Mouse (Mus musculus) right cerebral cortex, postnatal 36 days (tissue): ENCODE measurements around the gene Ncoa1.

ENCODE experiments used
- DNase-seq, 2 experiments: peaks; one replicate each; pipeline ENCODE4 v3.0.0; 2022; ENCODE audit warnings: low spot score in 2 of 2, mixed read lengths in 1 of 2

Ncoa1 gene

DNA sequence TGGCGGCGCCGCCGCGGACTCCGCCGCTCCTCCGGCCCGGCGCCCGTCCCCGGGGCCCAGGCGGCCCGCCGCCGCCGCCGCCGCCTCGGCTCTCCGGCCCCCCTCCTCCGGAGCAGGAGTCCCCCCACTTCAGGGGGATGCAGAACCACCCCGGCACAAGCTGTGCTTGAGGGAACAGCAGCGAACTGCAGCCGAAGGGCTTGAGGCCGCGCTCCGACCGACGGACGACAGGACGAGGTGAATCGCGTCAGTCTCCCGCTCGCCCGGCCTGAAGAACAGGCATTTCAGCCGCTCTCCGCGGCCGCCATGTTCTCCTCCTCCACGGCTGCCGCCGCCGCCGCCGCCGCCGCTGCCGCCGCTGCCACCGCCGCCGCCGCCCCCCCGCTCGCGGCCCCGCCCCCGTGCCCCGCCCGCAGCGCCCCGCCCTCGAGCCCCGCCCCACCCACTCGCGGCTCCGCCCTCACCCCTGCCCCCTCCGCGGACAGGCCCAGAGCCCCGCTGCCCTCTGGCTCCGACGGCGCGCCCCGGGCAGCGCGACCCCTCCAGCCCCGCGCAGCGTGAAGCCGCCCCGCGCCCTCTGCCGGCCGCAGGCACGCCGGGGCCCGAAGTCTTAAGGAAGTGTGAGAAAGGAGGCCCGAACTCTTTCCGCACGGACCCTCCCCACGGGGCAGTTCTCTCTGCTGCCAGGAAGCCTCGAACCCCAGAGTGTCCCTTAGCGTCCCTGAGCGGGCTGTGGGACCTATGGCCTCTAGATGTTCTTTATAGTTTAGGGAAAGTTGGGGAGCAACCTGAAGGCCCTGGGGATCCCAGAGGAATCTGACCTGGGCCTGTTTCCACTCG is at the start of gene Ncoa1:
Ncoa1 (minus strand) TSS at position 351 of the 840 bp plus-strand sequence.
- DNase-seq: peak; percentile 25 to 43

DNA sequence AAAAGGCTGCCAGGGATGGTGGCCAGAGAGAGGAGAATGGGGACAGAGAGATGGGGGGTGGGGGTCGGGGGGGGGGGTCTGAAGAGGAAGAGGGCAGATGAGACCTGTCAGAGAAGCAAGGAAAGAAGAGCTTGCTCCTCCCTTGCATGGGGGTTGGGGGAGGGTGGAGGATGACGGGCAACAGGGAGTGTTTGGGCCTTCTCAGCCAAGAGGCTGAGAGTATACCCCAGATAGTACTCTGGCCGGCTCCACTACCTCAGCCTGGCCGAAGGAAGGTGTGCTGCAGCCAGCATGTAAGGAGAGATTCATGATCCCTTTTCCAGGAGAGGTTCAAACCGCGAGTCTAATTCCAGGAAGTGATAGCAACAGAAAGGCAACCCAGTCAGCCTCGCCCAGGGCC is 47.6 kb upstream of the Ncoa1 start:
- DNase-seq: no peak

DNA sequence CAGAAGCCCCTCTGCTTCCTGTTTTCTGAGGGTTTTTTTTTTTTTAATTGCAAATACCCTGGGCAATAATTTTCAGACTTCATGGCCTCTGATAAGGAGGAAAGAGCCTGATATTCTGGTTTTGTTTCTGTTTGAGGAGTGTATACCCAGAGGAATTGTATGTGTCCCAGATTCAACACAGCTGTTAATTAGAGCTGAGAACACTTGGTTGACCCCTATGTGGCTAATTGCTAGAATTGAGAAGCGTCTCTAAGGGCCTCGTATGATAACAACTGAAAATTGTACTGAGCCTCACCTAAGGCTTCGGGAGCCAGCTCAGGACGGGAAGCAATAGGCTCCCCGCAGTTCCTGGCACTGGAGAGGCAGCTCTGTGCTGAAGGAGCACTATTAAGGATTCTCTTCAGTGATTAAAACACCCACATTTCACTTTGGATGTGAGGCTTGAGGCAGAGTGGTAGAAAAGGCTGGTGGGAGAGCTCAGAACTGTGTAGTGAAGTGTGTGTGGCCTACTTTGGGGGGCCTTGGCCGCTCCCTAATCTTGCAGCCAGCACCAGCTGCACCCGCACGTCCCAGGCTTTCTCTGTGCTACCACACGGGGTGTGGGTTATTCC is 46.8 kb upstream of the Ncoa1 start:
- no peak for DNase-seq

DNA sequence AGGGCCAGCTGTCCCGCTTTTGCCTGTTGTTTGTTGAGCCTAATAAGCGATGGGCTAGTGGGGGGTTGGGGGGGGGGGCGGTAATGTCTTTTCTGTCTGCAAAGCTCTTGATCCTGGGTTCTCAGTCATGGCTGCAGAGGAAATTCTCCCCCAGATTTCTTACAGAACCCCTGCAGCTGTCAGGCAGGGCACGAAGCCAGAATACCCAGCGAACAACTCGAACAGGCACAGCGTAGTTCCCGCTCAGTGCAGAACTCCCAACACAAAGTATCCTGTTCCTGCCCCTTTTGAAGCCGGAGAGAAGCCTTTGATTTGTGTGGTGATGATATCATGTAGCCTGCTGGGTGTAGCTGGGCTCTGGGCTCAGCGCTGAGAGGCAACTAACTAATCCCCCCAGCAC is 46.2 kb upstream of the Ncoa1 start:
- DNase-seq: peak; percentile 22 to 36

DNA sequence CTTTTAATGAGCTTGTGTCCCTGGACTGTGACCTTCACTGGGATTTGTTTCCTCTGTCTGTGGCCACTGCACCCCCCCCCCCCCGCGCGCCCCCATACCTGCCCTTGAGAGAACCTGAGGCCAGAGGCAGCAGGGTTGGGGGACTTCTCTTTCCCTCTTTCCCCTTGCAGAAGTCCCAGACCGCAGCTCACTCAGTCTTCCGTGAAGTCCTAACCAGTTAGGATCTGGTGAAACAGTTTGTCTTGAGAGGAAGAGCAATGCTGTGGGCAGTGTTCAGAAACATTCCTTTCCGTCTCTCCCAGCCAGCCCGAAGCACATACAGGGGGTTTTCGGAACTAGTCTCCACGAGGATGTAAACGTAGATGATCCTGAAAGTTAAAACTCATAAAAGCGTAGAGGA is 42.0 kb upstream of the Ncoa1 start:
- DNase-seq: no peak

DNA sequence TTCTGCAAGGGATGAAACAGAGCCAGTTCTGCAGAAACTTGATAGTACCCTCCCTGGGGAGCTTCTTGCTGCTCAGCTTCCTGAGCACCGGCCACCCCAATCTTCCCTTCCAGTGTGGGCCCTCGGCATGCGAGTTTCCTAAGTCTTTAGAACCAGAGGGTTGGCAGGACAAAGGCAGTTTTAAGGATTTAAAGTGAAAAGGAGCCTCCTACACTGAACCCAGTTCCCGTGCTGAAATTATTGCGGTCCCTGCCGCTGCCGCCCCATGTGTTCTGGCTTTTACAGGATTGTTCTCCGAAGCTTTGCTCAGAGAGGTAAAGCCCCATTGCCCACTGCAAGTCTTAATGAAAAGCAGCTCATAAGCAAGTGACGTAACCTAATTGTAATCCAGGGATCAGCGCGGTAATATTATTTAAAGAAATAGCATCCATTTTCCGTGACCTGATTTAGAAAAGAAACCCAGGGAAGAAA is 32.6 kb upstream of the Ncoa1 start:
- DNase-seq: no peak

DNA sequence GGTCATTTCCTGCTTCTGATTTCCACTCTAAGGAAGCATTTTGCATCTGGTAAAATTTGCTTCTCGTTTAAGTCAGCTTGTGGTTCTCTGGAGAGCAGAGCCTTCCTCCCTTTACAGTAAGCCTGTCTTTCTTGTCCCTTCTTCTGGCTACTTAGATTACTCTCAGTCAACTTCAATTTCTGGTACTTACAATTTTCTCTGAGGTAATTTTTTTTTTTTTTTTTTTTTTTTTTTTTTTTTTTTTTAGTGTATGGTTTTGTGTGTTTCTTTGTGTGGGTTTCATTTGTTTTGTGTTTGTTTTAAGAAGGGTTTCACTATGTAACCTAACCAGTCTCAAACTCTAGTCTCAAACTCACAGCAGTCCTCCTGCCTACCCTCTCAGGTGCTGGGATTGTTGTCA is 31.2 kb upstream of the Ncoa1 start:
- DNase-seq: no peak

DNA sequence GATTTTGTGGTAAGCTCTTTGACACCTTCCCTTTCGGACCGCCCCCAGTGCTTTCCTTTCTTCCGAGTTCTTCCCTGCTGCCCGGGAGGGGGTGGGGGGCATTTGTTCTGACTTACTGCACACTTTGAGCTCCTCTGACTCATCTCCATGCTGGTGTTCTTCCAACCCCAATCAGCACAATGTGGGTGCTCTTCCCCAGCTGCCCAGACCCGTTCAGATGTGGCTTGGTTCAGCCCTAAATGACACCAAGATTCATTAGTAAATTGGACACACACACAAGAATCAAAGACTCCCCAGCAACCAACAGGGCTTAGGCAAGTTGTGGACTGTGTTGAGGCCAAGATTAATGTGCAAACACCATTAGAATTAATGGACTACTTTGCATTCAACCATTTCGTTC is 30.5 kb upstream of the Ncoa1 start:
- DNase-seq: peak; percentile 25 to 33

DNA sequence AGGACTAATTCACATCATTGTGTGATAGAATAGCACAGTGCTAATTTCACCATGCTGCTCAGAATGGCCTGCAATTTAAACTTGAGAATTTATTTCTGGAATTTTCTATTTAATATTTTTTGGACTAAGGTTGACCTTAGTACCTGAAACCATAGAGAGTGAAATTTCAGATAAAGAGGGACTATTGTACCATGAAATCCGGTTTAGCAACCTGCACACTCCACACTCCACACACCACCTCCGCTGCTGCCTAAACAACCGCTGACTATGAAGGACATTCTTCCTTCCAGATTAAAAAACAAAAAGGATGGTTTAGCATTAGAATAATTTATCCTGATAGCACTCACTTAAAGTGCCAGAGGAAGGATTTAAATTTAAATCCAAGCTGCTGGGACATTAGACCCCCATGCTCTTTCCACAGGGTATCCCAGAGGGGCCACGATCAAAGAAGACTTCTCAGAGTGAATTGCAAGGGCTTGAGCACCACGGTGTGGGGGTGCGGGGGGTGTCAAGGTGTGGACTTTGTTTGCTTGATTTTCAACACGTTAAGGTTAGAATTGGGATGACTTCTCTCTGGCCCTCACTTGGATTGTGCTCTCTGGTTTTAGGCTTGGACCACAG is 29.9 kb upstream of the Ncoa1 start:
- no peak for DNase-seq

DNA sequence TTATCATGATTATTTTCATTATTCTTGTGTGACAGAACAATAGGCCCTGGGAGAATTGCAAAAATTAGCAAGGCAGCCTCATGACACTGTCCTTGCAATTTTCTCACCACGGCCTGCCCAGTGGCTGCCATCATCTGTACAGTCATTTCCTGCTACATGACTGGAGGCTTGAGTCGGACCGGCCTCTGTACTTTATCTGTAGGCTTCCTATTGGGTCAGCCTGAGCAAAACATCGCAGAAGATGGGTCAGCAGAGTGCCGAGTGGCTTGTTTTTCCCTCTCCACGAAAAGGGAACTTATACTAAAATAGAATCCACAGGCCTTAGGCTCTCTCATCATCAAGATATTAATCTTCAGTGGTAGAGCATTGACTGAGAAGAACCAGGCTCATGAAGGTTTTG is 28.3 kb upstream of the Ncoa1 start:
- DNase-seq: no peak

DNA sequence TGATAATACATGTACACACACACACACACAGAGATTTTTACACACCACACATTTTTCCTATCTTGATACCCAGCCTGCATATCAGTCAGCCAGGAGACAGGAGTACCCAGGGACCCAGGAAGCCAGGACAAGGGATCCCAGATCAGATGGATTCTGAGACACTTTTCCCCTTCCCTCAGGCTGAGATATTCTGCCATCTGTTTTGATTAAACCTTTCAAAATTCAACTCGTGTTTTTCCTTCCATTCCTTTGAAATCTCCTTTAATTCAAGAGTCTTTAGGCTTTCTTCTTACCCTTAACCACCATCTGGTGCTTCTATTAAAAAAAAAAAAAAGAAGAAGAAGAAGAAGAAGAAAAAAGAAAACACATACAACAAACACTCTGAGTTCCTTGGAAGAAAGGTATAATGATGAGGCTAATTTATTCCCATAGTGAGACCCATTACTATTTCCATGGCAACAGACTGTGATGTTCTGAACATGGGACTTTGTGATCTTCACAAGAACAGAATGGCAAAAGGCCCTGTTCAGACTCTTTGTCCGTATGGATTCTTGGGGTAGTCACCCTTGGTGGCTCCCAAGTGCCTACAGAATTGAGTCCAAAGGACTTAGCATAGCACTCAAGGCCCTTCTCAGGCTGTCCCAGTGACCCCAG is 26.8 kb upstream of the Ncoa1 start:
- no peak for DNase-seq

DNA sequence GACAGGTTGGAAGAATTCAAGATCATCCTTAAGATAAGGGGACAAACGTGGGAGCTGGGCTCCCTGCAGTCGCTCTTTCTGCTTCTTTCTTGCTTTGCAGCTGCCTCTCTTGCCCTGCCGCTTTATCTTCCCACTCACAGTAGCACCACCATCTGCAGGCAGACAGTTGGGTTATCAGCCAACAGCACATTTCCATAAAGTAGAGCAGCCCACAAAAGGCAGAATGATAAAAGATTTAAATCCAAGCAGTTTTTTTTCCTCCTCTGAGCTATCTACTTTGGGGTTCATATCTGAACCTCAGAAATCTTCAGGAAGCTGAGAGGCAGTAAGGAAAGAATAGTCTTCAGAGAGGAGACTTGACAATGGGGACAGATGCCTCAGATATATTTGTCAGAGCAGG is 24.9 kb upstream of the Ncoa1 start:
- DNase-seq: peak; percentile 52 to 58

DNA sequence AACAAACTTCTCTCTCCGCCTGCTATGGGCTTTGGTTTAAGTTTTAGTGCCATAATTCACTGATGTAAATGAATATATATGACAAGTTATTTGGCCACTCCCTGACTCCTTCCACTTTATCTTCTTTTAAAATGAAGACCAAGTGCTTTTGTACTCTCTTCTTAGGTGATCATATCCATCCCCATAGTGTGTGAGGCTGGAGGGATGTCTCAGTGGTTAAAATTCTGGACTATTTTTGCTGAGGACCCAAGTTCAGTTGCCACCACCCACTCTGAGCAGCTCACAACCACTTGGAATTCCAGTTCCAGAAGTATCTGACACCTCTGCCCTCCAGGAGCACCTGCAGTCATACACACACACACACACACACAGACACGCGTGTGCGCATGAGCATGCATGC is 23.5 kb upstream of the Ncoa1 start:
- DNase-seq: no peak

DNA sequence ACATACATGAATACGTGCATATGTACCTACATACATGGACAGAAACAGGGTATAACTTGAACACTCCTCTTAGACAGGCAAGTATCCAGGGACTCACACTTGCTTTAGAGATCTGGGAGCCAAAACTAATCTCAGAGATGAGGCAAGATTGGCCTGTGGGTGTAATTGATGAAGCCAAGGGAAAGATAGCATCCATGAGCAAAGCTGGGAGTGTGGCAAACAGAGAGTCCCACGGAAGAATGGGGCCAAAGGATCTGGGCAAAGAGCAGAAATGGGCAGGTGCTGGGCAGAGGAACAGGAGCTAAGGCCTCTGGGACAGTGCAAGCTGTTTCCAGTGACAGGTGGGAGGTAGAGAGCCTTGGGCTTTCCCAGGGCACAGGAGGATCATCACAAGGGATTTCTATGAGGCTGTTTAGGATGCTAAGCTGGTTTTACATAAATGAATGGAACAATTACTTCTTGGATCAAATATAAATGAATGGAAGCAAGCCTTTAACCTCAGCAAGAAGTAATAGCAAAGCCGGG is 22.7 kb upstream of the Ncoa1 start:
- no peak for DNase-seq

DNA sequence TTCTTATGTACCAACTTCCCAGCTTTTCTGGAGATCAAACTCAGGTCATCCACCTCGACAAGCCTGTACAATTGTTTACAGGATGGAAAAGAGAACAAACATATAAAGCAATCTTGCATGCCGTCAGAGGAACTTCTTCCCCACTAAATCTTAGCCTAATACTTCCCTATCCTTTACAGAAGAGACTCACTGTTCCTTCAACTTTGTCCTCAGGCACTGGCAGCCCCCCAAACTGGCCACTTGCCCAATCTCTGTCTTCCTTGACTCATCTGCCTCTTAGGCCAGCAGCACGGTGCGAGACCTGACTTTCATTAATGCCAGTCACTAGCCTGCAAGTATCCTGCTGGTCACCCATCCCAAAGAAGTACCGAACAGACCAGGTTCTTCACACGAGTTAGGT is 11.4 kb upstream of the Ncoa1 start:
- no peak for DNase-seq

DNA sequence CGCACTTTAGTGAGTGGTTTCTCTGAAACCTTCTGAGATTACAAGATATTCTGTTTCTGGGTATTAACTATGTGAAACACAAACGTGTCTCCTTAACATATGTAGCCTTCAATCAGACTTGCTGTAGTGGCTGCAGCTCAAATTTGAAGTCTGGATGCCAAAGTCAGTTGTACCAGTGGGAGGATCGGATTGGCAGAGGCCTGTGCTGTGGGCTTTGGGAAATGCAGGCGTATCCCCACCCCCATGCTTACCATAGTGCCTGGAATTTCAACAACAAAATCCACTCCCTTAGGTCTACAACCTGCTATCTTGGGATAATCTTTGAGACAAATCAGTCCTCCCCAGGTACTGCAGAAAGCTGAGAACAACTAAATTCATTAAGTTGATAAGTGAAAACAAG is 6.4 kb upstream of the Ncoa1 start:
- no peak for DNase-seq

DNA sequence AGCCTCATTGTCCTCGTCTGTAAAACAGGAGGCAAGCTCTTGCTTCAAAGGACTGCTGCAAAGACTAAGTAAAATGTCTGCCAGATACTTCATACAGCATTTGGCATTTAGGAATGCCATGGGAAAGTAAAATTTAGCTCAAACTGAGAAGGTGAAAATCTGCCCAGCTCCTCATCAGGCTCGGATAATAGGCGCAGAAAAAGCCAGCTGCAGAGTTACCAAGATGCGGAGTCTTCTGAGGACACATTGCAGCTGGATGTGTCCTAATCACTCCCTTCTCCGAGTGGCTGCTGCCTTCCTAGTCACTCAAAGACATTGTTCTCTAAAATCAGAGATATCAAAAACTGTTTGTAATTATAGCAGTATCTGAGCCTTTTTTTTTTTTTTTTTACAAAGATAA is 4.7 kb upstream of the Ncoa1 start:
- no peak for DNase-seq

DNA sequence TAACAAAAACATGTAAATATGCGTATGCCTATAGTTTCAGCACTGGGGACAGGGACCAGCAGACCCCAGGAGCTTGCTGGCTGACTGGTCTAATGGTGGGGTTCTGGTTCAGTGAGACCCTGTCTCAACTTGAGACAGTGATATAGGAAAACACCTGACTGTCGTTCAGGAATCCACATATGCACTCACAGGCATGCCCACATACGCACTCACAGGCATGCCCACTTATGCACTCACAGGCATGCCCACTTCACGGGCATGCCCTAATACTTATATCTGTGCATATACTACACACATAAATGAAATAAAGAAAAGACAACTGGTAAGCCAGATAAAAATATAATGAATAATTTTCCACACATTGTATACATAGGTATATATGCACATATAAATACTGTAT is 3.3 kb upstream of the Ncoa1 start:
- DNase-seq: no peak

DNA sequence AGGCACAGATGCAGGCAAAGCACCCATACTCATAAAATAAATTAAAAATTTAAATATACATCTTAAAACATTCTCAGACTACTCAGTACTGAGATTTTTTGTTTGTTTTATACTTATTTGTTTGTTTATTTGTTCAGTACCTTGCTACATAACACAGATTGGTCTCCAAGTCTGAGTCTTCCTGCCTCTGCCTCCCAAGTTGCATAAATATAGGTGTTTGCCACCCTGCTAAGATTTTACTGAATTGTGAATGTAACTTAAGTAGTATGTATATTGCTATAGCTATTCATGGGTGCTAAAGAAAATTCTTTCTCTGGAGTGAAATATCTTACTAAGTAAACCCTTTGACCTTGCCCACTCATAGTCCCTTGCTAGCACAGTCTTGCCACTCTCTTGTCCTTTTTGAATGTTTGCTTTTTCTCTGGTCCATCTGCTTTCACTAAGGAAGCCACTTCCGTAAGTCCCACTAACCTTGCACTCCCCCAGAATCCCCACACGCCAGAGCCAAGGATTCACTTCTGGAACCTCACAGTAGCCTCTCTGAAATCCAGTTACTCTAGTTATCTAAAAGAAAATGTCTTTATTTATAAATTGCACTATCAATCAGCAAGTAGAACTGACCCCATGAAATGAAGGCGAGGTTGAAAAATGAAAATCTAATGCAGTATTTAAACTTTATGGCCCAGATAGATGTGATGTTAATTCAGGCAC is 2.3 kb upstream of the Ncoa1 start:
- DNase-seq: no peak

DNA sequence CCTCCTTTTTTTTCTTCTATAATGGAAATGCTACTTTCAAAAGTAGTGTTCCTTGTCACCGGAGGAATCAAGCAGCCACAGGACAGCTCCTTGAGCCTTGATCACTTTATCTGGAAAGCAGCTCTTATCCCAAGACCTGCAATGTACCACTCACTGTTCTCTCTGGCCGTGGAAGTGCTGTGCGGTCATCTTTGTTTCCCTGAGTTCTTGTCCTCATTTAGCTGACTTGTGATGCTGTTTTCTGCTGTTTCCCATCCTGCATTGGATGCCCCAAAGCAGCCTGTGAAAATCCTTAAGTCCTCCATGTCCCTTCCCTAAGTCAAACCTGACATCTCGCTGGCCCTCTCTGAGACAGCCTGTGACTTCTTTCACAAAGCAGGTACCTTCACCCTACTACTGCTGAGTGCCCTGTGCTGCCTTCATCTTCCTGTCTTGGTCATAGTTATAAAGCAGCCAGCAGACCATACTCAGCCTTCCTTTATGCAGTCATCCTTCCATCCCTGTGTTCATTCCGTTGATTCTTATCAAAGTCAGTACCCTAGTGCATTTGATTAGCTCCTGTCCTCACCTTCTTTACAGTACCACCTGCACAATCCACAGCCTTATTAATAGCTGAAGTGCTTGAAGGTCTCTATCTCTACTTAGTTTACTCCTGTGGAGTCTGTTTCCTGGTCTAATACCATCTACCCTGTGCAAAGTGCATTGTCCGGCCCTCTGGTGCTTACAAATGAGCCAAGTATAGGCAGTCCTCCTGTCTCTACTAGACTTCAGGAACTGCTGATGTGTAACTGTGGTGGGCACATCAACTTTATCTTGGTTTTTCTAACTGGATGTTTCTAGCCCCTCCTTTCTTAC is 1.2 kb upstream of the Ncoa1 start:
- DNase-seq: no peak
